Mouse (Mus musculus) cerebellum, postnatal 4 days (tissue): ENCODE data around the gene Cers3.

Experiments
- DNase-seq, 2 experiments: peaks; one replicate each; pipeline ENCODE4 v3.0.0; 2022; ENCODE audit warnings: low spot score in 2 of 2, mixed read lengths in 1 of 2

Cers3 gene

DNA sequence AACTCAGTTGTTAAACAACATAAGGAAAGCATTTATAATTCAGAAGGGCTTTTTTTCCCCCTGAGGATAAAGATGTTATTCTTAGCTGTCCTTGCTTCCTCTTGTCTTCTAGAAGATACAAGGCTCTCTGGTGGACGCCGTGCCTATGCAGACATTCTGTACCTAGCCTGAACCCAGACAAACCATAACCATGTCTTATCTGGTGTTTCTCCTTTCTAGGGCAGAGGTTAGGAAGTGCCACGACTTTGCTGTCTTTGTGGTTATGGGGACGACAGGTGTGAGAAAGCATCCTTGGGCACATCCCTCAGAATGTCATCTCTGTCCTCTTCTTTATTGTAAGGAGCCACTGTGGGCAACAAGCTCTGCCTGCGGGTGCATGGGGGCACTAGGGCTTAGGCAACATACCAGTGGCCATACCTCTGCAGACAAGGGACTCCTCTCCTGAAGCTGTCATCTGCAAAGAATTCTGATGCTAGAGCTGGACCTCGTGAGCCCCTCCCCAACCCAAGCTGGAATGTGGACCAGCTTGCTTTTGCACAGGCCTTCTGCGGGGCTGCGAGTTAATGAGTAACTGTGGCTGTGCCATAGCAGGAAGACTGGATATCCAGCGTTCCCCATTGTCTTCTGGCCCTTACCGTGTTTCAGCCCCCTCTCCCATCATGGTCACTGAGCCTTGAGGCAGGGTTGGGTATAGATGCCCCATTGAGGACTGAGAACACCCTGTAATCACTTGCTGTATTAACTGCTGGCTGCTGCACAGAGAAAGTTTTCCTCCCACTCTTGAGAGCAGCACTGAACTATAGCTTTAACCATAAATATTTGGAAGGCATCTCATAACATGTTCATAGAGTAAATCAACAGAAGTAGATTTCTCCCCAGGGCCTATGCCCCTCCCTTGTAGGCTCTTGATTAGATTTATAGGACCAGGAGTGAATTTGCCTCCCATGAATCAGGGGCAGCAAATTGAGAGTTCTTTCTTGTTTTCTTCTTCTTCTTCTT is 36.9 kb downstream of the Cers3 start:
- DNase-seq = no peak

DNA sequence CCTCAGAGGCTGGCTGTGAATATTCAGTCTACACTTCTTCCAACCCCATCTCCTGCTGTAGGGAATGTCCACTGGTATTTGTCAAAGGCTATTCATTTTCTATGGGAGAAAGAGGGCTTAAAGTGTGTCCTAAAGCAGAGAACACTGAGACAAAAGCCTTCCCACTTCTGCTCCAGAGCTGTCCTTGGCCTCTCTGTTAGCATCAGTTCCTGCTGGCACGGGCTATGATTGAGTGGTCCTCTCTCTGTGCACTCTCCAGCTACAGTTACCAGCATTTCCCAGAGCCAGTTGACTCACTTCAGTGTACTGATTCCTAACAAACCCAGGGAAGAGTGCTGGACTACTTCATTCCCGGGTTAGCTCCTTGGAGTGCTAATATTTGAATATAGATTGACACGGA is 43.2 kb downstream of the Cers3 start:
- no peak for DNase-seq

DNA sequence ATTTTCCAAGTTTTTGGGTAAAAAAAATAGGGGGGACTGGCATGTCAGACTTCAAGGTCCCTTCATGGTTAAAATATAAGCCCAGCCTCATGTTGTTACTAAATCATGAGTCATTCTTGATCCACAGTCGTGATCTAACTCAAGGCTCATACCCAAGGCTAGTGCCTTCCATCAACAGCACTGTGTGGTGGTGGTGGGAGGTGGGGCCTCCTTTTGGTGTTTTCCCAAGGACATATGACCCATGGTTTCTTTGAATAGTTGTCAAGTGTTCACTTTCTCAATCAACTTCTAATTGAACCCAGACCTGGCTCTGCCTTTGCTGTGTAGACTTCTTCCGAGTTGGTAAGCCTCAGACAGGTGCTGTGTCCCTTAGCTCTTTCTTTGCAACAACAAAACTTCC is 44.5 kb downstream of the Cers3 start:
- no peak for DNase-seq

DNA sequence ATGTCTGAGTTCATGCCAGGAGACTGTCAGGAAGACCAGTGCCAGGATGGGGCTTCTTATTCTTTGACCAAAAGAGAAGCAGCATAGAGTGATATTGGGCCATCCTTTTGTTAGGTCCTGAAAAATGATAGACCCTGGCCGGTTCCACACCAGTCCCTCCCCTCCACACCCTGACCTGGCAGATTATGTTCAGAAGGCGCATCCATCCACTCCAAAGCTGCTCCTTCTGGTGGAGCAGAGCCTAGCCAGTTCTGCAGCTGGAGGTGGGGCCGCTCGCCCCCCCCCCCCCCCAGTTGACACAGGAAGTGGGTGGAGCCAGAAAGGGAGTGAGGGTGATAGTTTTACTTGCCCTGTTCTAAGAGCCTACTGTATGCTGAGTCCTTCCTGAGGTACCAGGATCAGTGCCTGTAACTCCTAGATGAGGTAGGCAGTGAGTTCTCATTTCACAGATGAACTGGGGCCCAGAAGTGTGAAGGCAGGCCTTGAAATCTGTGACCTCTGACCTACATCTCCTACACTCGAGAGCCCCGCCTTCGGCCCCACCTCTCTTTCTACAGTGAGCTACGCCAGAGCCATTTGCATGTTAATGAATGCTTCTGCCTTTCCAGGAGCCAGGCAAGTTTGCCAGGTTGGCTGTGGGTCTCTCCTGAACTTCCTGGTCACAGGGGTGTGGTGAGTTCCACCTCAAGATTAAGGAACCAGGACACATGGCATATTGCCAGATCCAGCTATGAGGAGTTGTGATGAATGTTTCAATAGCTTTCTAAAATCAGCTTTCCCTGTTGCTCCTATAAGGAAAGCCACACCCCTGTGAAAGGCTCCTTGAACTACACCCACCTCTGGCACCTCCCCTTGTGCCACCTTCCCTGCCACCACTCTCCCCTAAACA is 46.8 kb downstream of the Cers3 start:
- DNase-seq = no peak

DNA sequence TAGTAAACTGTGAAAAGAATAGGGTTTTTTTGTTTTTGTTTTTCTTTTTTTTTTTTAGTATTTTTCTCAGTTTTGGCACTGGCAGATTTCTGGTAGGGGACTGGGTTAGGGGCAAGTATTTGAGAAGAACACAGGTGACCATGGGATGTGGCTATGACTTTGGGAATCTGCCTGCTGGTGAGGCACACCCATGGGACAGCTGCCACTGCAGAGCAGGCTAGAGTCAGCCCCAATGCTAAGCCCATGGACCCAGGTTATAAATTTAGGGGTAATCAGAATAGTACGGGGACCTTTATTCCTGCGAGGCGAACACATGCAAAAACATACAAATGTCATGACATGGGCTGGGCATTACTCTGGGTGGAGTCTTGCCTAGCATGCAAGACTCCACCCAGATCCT is 47.7 kb downstream of the Cers3 start:
- no peak for DNase-seq

DNA sequence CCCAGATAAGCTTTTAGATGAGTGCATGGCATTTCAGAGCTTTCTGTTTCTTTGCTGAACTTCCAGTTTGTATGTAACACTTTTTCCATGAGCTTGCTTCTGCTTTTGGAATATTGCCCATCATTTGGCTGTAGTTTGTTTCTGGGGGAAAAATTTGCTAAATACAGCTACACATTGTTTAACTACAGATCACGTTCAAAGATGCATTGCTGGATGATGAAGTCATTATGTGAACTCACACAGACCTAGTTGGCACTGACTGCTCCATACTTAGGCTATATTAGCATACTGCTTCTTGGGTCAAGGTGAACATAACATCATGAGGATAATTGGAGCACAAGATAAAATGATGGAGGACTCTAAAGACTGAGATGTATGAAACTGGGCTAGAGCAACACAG is 53.6 kb downstream of the Cers3 start:
- DNase-seq = no peak

DNA sequence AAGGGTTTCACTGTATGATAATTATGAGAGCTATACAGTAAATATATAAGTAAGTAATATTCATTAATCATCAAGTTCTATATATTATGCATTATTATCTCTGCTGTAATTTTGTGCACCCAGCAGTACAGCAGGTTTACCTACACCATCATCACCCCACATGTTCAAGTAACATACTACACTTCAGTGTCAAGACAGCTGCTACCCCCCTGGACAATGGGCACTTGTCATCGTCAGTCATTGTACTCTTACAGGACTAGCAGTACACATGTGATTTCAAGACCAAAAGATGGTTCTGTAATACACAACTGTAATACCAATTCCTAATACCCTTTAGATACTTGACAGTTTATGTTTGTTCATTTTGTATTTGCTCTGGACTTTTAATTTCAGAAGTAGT is 54.0 kb downstream of the Cers3 start:
- DNase-seq = no peak

DNA sequence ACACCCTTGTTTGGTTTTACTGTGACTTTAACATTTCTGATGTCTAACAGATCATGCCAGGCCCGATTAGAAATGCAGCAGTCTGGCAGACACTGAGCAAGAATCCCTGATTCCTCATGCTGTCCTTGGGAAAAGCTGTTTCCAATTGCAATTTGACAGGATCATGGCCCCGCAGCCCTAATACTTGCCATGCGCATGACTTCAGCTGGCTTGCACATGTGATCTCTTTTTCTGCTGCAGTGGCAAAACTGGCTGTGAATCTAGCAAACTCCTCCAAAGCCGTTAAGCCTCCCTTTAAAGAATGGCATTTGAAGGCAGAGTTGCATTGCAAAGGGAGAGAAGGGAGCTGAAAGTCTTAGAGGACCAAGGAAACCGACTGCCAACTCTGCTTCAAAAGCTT is 55.5 kb downstream of the Cers3 start:
- DNase-seq = no peak

DNA sequence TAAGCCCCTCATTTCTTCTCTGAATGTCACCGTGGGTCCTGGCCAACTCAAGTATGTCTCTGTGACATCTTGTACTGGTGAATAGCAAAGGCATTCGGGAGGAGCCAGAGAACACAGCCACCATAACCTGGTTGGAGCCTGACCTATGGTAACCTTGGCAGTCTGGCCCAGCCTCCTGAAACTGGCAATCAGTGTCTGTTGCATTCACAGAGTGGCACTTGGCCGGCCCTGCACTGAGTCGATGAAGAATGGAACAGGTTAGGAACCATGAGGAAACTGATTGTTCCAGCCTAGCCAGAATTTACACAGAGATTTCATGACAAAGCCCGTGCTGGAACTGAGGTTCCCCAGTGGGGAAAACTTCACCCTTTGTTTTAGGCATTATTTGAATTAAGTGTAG is 57.5 kb downstream of the Cers3 start:
- DNase-seq = no peak

DNA sequence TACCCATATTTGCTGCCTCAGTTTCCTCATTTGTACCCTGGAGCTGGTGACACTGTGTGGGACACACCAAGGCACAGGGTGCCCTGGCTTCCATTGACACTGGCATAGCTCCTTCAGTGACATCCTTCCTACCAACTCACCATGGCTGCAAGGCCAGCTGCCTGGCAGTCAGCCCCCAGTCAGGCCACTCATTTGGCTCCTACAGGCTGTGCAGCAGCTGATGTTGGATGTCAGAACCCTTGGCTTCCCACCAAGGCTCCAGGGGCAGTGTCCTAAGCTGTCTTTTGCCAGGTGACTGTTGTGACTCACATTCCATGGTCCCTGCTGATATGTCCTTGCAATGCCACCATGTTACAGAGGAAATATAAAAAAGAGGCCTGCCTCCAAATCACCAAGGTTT is 58.5 kb downstream of the Cers3 start:
- DNase-seq = no peak

DNA sequence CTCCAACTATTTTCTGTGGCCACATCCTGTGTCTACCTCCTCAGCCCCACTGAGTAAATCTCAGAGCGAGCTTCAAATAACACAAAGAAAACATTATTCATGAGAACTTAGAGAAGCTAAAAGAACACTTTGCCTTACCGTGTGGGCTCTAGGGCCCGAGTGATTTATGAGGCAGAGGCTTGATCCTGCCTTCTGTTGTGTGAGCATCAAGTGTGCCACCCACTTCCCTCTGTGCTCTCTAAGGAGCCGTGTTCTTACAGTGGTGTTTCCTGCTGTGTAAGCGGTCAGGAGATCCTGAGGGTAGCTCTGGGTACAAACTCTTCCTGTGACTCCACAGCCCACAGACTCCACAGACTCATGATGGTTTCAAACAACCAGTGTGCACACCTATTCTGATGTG is 60.5 kb downstream of the Cers3 start:
- DNase-seq = no peak

DNA sequence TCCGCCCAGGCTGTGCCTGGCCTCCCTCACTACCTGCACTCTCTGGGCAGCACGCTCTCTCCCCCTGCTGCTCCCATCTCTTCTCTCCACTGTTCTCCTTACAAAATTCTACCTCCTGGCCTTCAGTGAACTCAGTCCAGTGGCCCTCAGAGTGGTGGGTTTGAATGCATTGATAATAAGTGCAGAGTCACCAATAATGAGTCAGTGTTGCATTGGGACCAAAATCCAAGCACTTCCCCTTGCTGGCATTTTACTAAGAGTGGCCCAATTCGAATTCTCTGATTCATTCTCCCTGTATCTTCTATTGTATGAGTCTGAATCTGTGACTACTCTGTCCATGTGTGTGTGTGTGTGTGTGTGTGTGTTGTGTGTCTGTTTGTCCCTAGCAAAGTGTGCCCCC is 63.5 kb downstream of the Cers3 start:
- DNase-seq = no peak

DNA sequence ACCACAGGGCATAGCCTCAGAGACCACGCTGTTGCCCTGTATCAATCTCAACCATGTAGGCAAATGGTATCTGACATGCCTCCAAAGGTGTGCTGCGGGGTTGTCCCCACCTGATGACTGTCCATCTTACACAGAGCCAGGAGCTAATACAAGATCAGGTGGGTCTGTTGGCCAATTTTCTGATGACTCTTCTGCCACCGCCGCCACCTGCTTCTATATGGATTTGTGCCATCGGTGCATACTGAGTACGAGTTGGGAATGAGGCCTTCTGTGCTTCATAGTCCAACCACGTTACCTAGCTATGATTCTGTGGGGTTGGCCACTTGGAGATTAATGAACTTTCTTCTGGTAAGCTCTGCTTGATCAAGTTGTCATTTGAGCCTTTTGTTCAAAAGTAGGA is 67.1 kb downstream of the Cers3 start:
- DNase-seq = no peak

DNA sequence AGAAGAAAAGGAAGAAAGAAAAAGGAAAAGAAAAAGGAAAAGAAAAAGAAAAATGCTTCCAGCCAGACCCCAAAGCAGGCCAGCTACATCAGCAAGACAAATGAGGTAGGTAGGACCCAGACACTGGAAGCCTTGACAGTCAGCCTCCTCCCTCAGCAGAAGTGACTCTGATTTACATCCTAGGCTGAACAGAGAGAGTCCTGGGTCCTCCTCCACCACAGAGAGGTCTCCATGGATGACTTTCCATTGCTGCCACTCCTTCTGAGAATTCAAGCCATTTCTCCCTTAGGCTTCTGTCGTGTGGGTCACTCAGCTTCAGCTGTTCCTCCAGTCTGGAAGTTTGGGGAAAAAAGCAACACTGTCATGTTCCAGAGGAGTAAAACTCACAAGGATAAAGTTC is 68.0 kb downstream of the Cers3 start:
- DNase-seq = no peak

DNA sequence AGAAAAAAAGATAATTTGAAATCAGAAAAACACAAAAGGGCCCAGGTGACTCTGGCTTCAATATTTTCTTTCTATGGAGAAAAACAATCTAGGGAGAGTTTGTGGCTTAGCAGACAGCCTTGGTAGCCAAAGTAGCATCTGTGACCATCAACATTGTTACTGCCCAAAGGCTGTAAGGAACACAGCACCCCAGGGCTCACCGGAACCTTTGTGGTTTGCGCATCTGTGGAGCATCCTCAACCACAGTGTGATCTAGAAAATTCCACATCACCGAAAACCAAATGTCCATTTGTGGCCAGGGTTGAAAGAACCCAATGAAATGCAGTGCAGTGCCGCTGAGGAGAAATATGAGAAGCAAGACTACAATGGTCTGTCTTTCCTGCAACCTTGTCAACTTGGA is 69.0 kb downstream of the Cers3 start:
- no peak for DNase-seq

DNA sequence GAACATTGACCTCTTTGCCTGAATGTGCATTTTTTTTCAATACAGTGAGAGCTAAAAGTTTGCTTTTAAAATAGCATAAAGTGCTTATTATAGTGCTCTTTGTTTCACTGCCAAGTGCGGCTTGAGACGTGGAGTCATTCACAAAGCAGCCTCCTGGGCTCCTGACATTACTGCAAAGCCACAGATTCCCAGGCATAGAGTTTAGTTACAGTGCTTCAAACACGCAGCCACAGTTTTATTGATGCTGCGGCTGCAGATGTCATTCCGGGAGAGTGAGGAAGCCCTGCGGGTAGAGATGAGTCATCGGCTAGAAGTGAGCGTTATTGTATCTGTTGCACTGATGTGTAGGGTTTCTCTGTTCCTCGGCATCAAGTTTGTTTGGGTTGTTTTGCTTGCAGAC is 69.4 kb downstream of the Cers3 start:
- no peak for DNase-seq

DNA sequence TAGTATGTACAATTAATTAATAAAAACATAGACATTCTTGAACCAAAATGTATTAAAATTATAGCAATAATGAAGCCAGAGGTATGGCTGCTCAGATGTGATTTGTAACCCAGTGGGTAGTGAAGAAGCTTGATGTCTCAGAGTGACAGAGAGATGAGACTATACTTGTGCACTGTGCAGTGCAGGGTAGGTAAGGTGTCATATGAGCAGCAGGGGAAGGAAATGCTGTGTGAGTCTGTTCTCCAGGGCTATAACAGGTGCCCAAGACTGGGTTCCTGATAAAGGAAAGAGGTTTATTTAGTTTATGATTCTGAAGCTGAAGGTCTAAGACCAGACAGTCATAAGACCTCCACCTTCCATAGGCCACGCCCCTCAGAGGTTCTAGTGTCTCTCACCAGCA is 69.9 kb downstream of the Cers3 start:
- DNase-seq = no peak

DNA sequence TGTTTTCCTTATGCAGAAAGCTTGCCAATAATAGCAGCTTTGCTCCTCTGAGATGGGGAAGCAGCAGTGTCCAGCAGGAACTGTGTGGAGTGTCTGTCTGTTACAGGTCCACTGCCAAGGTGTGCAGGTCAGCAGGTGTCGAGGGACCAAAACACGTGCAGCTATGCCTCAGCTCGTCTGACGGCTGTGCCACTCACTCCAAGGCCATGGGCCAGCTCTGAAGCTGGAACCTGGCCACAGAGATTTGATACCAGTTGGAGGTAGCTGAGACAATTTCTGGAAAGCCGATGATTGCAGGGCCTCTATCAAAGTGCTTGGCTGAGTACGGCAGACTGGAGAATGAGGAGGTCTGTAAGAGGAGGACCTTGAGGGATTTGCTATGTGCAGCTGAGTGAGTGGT is 72.2 kb downstream of the Cers3 start:
- no peak for DNase-seq

DNA sequence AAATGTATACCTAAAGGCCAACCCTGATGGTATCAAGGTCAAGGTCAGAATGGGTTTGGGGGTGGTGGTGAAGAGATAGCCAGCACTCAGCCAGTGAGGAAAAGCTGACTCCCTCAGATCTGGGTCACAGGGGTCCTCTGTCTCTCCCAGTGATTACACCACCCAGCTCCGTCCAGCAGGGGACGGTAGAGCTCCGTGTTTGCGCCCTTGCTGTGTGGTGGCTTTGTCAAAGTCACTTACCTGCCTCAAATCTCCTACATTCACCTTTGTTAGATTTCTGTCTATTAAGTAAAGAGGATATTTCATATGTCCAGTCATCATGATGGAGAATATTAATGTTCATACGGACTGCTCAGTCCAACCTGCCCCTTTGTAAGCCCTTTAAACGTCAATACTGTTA is 76.7 kb downstream of the Cers3 start:
- DNase-seq = peak in 1 of 2 experiments; percentile 52

DNA sequence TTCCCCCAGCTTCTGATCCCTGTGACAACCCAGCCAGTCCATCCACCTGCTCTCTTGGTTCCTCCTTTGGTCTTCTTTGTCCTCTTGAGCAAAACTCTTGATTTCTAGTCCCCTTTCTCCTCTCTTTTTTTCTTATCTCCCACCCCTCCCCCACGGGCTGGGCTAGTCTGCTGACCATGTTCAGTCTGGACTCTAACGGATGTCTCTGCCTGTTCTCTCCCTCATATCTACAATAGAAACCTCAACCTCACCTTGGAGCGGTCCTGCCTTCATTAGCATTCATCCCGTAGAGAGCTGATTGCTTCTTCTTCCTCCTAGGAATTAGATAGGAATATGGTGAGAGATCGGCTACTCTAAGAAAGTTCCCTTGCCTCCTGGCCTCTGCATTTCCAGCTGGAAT is 87.5 kb downstream of the Cers3 start:
- DNase-seq = no peak

DNA sequence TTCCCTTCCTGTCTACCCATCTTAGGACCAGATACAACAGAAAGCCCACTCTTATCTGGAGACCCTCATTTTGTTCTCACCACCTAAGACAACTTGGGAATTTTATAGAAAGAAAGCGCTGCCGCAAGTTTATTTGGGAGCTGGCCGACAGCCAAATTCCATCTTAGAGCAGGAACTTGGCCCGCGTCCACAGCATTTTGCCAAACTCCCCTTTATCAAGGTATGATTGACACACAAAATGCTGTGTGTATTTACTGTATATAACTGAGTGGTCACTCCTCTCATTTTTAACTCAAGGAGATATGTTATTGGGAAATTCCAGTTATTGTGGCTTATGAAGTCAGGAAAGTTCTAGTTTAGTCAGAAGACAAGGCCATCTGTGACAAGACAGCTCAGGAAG is 88.0 kb downstream of the Cers3 start:
- DNase-seq = no peak

DNA sequence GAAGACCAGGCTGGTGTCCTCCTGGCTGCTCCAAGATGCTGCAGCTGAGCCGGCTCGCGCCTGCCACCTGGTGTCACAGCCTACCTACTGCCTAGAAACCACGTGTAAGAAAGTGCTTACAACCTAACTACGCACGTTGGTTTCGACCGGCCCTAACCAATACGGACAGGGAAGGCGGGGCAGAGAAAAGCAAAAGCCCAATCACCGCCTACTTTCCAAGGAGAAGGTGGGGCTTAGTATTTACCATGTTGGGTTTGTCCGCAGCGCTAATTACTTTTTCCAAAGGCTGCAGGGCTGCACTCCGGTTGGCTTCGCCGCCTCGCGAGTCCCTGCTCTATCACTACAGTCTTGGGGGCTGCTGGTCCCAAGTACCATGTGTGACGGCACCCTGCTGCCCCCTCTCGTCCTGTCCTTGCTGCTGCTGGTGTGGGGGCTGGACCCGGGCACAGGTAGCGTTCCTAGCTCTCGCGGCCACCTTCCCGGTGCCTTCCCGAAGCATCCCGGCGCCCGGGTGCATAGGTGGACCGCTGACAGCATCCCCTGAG is 96.2 kb downstream of the Cers3 start, which contains the start of gene Adamts17:
Gene Adamts17 (plus strand): TSS at position 273 of the 545 bp plus-strand sequence.
- DNase-seq = peak; percentile 89 to 95
